Mouse (Mus musculus): ENCODE data around the gene Eftud2. TPM values are rescaled to one million over a fixed set of nuclear protein-coding genes. Genes with fewer than 3 reads are reported as not detected.

The Eftud2 gene
- total RNA-seq, 2 experiments from 2014 or later, result 111 to 113 TPM

- DNase-seq (ENCODE audit: low spot score in 2 of 2), result no peak
- intact Hi-C loops (cut with DNase I), result no loop called here
These were observed 54.3 kb downstream of the Eftud2 start for GRCm38 (mm10) chr11:102826476-102826875.

- DNase-seq (ENCODE audit: low spot score in 2 of 2), result no peak
- intact Hi-C loops (cut with DNase I), result no loop called here
These were observed 59.6 kb downstream of the Eftud2 start for GRCm38 (mm10) chr11:102821231-102821630.

- no peak for DNase-seq (ENCODE audit: low spot score in 2 of 2)
- intact Hi-C loops (cut with DNase I), result no loop called here
These were observed 60.4 kb downstream of the Eftud2 start for GRCm38 (mm10) chr11:102820432-102820831.

GRCm38 (mm10) chr11:102819783-102820385, 60.9 kb downstream of the Eftud2 start:
- intact Hi-C loops (cut with DNase I), result loop anchor here (5.0 kb wide), 1 partner anchor 38 kb away; no protein-coding TSS in a partner anchor
- peak in 1 of 2 experiments; percentile 8 for DNase-seq (ENCODE audit: low spot score in 2 of 2)

- intact Hi-C loops (cut with DNase I), result loop anchor here (5.0 kb wide), 1 partner anchor 37 kb away; no protein-coding TSS in a partner anchor
- DNase-seq (ENCODE audit: low spot score in 2 of 2), result peak in 1 of 2 experiments; percentile 59
These were observed 61.6 kb downstream of the Eftud2 start, which contains the start of gene Gjc1 for GRCm38 (mm10) chr11:102819021-102819782. Gjc1 (minus strand) TSS chr11:102819700.

- no peak for DNase-seq (ENCODE audit: low spot score in 2 of 2)
- intact Hi-C loops (cut with DNase I), result loop anchor here (5.0 kb wide), 1 partner anchor 36 kb away; no protein-coding TSS in a partner anchor
These were observed 62.4 kb downstream of the Eftud2 start for GRCm38 (mm10) chr11:102818121-102819020.

GRCm38 (mm10) chr11:102814881-102815280, 65.9 kb downstream of the Eftud2 start:
- intact Hi-C loops (cut with DNase I), result loop anchor here (5.0 kb wide), 1 partner anchor 33 kb away; no protein-coding TSS in a partner anchor
- DNase-seq (ENCODE audit: low spot score in 2 of 2), result no peak

GRCm38 (mm10) chr11:102810721-102811485, 69.9 kb downstream of the Eftud2 start:
- peak; percentile 55 to 81 for DNase-seq (ENCODE audit: low spot score in 2 of 2)
- intact Hi-C loops (cut with DNase I), result no loop called here

- DNase-seq (ENCODE audit: low spot score in 2 of 2), result no peak
- intact Hi-C loops (cut with DNase I), result no loop called here
These were observed 72.5 kb downstream of the Eftud2 start for GRCm38 (mm10) chr11:102808246-102808645.

- intact Hi-C loops (cut with DNase I), result no loop called here
- no peak for DNase-seq (ENCODE audit: low spot score in 2 of 2)
These were observed 77.3 kb downstream of the Eftud2 start for GRCm38 (mm10) chr11:102803453-102803852.

- intact Hi-C loops (cut with DNase I), result no loop called here
- no peak for DNase-seq (ENCODE audit: low spot score in 2 of 2)
These were observed 86.6 kb downstream of the Eftud2 start for GRCm38 (mm10) chr11:102794157-102794556.

GRCm38 (mm10) chr11:102791682-102792445, 88.9 kb downstream of the Eftud2 start:
- no peak for DNase-seq (ENCODE audit: low spot score in 2 of 2)
- intact Hi-C loops (cut with DNase I), result no loop called here

Other genes with a start within 250 kb of the Eftud2 start
- gene Meioc, start 217.3 kb downstream of the Eftud2 start, total RNA-seq (2021), result not detected
- gene Ccdc43, start 183.2 kb downstream of the Eftud2 start, total RNA-seq (2021), result 10 to 100 TPM; 24.0 to 30.1 TPM
- 100 to 1,000 TPM; 117 to 129 TPM for gene Adam11, start 119.5 kb downstream of the Eftud2 start, total RNA-seq (2021)
- gene Gjc1, start 61.3 kb downstream of the Eftud2 start, total RNA-seq (2021), result 10 to 100 TPM; 12.9 to 13.0 TPM
- 1 to 10 TPM; 8.2 to 9.3 TPM for gene Higd1b, start 45.1 kb downstream of the Eftud2 start, total RNA-seq (2021)
- gene Ccdc103, start 219 bp upstream of the Eftud2 start, total RNA-seq (2021), result 1 to 10 TPM; 2.0 to 2.1 TPM
- under 1 TPM; 0.22 to 0.36 TPM for gene Fam187a, start 4.2 kb upstream of the Eftud2 start, total RNA-seq (2021)
- 100 to 1,000 TPM in 1 of 2 experiments, 10 to 100 TPM in 1; 96.5 to 141 TPM for gene Gfap, start 19.9 kb upstream of the Eftud2 start, total RNA-seq (2021)
- gene Kif18b, start 44.1 kb upstream of the Eftud2 start, total RNA-seq (2021), result under 1 TPM; 0.57 to 0.93 TPM
- gene C1ql1, start 65.7 kb upstream of the Eftud2 start, total RNA-seq (2021), result 10 to 100 TPM; 20.7 to 25.2 TPM
- gene Nmt1, start 147.2 kb upstream of the Eftud2 start, total RNA-seq (2021), result 100 to 1,000 TPM; 105 to 107 TPM
- 10 to 100 TPM; 90.2 to 93.2 TPM for gene Dcakd, start 147.3 kb upstream of the Eftud2 start, total RNA-seq (2021)
- 10 to 100 TPM; 14.1 to 14.7 TPM for gene Plcd3, start 220.7 kb upstream of the Eftud2 start, total RNA-seq (2021)
- gene Acbd4, start 220.7 kb upstream of the Eftud2 start, total RNA-seq (2021), result 10 to 100 TPM; 71.3 to 71.5 TPM
- 10 to 100 TPM; 43.7 to 45.4 TPM for gene Hexim1, start 235.2 kb upstream of the Eftud2 start, total RNA-seq (2021)

All from left cerebral cortex, postnatal 14 days (tissue).